Mouse (Mus musculus): ENCODE measurements at regions not wholly inside any gene's neighbourhood (a gene's known extent, or its start where the extent isn't known, plus 50 kb on each side); places are given as distances from the start of the nearest gene placed in this dataset.

DNA sequence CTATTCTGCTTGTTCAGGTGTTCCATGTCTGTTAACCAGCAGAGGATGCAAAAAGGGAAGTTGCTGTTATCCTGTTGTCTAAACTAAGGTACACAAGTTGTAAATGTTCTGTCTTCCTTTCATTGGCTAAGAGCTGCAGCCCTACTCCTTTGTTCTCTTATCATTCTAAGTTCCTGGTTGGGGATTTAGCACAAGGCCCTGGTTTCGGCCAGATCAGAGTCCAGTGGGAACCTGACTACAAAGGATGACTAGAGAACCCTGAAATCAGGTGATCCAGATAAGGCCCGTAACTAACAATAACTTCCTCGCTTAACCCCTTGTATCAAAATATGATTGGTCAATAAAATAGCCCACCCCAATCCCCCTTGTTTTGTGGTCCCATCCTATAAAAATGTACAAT, 83.9 kb upstream of the Dpt start:
- no peaks in the 10 kb centered on the region for H3K36me3 ChIP-seq (ENCODE audit: control insufficient read depth in 1 of 2, insufficient read depth in 2 of 2, low read length in 2 of 2)
- H3K4me1 ChIP-seq (ENCODE audit: control insufficient read depth in 1 of 2, insufficient read depth in 2 of 2, low read length in 2 of 2) = no peaks in the 10 kb centered on the region
- DNase-seq (ENCODE audit: low read depth, low spot score) = no peak
- H3K79me2 ChIP-seq (ENCODE audit: control insufficient read depth, insufficient read depth, low read length, poor library complexity) = no peaks in the 10 kb centered on the region
- no peak overlapping the region for H3K27ac ChIP-seq (ENCODE audit: control insufficient read depth, low read depth, low read length)
- no peak for TF ChIP-seq SIN3A (IDR thresholded peaks at IDR 0.05; ENCODE audit: low read length)
- no peak for TF ChIP-seq POLR2A (IDR thresholded peaks at IDR 0.05; ENCODE audit: control insufficient read depth in 1 of 2, insufficient read depth in 1 of 2, low read depth in 1 of 2, low read length in 2 of 2, poor library complexity in 1 of 2)
- TF ChIP-seq MEF2A (IDR thresholded peaks at IDR 0.05; ENCODE audit: extremely low read depth, insufficient replicate concordance, low read depth, low read length, poor library complexity, severe bottlenecking) = no peak
- no peak for TF ChIP-seq TCF12 (IDR thresholded peaks at IDR 0.05; ENCODE audit: low read depth, low read length)
- no peak for TF ChIP-seq GATA1 (IDR thresholded peaks at IDR 0.05; ENCODE audit: low read depth, low read length)
- TF ChIP-seq CTCF (IDR thresholded peaks at IDR 0.05 in 2 of 3, conservative IDR thresholded peaks at IDR 0.05 in 1 of 3; ENCODE audit: control insufficient read depth in 1 of 3, insufficient read depth in 1 of 3, low read depth in 2 of 3, low read length in 3 of 3, poor library complexity in 1 of 3, severe bottlenecking in 1 of 3) = no peak
- TF ChIP-seq RCOR1 (IDR thresholded peaks at IDR 0.05; ENCODE audit: low read depth, low read length) = no peak
- H3K9ac ChIP-seq (ENCODE audit: control insufficient read depth, low read depth, low read length, poor library complexity, severe bottlenecking) = no peak overlapping the region
- no peaks in the 10 kb centered on the region for H3K9me3 ChIP-seq (replicated peaks; ENCODE audit: insufficient read depth, low read length)
- H3K27me3 ChIP-seq (ENCODE audit: control insufficient read depth in 1 of 2, insufficient read depth in 2 of 2, low read length in 2 of 2) = no peaks in the 10 kb centered on the region
- H3K4me3 ChIP-seq (ENCODE audit: control insufficient read depth in 1 of 2, insufficient read depth in 1 of 2, low read depth in 2 of 2, low read length in 2 of 2) = no peak overlapping the region

- DNase-seq (ENCODE audit: low read depth, low spot score) = no peak
- Histone ChIP-seq H3K4me3 (ENCODE audit: control insufficient read depth in 1 of 2, insufficient read depth in 1 of 2, low read depth in 2 of 2, low read length in 2 of 2) (no peak overlapping the region), H3K79me2 (ENCODE audit: control insufficient read depth, insufficient read depth, low read length, poor library complexity) (no peaks in the 10 kb centered on the region), H3K4me1 (ENCODE audit: control insufficient read depth in 1 of 2, insufficient read depth in 2 of 2, low read length in 2 of 2) (no peaks in the 10 kb centered on the region), H3K27me3 (ENCODE audit: control insufficient read depth in 1 of 2, insufficient read depth in 2 of 2, low read length in 2 of 2) (no peaks in the 10 kb centered on the region), H3K9me3 (replicated peaks; ENCODE audit: insufficient read depth, low read length) (no peaks in the 10 kb centered on the region), H3K9ac (ENCODE audit: control insufficient read depth, low read depth, low read length, poor library complexity, severe bottlenecking) (no peak overlapping the region), H3K36me3 (ENCODE audit: control insufficient read depth in 1 of 2, insufficient read depth in 2 of 2, low read length in 2 of 2) (no peaks in the 10 kb centered on the region), H3K27ac (ENCODE audit: control insufficient read depth, low read depth, low read length) (no peak overlapping the region)
- TF ChIP-seq NRF1 (IDR thresholded peaks at IDR 0.05; ENCODE audit: insufficient read depth, low read depth, low read length, poor library complexity, severe bottlenecking) = no peak
- no peak for TF ChIP-seq EP300 (IDR thresholded peaks at IDR 0.05; ENCODE audit: low read depth in 1 of 2, low read length in 2 of 2)
- TF ChIP-seq HCFC1 (IDR thresholded peaks at IDR 0.05; ENCODE audit: low read depth, low read length) = no peak
- no peak for TF ChIP-seq USF2 (IDR thresholded peaks at IDR 0.05; ENCODE audit: borderline replicate concordance in 1 of 2, insufficient read depth in 1 of 2, low read depth in 1 of 2, low read length in 2 of 2)
- TF ChIP-seq RCOR1 (IDR thresholded peaks at IDR 0.05; ENCODE audit: low read depth, low read length) = no peak
- no peak for TF ChIP-seq RAD21 (IDR thresholded peaks at IDR 0.05; ENCODE audit: low read depth, low read length)
- TF ChIP-seq CHD1 (IDR thresholded peaks at IDR 0.05; ENCODE audit: low read depth, low read length) = no peak
- TF ChIP-seq TBP (IDR thresholded peaks at IDR 0.05; ENCODE audit: low read depth, low read length) = no peak
- no peak for TF ChIP-seq UBTF (IDR thresholded peaks at IDR 0.05; ENCODE audit: borderline replicate concordance, insufficient read depth, low read depth, low read length)
- no peak for TF ChIP-seq ZC3H11A (IDR thresholded peaks at IDR 0.05; ENCODE audit: low read depth, low read length)
- TF ChIP-seq ETS1 (IDR thresholded peaks at IDR 0.05; ENCODE audit: low read depth, low read length) = no peak
- no peak for TF ChIP-seq MEF2A (IDR thresholded peaks at IDR 0.05; ENCODE audit: extremely low read depth, insufficient replicate concordance, low read depth, low read length, poor library complexity, severe bottlenecking)
- no peak for TF ChIP-seq POLR2AphosphoS5 (IDR thresholded peaks at IDR 0.05; ENCODE audit: borderline replicate concordance, low read depth, low read length)
- TF ChIP-seq E2F4 (IDR thresholded peaks at IDR 0.05; ENCODE audit: borderline replicate concordance, low read depth, low read length) = no peak
- TF ChIP-seq ZKSCAN1 (IDR thresholded peaks at IDR 0.05; ENCODE audit: low read depth, low read length) = no peak
- no peak for TF ChIP-seq CHD2 (IDR thresholded peaks at IDR 0.05; ENCODE audit: low read length)
Measured at GRCm38 (mm10) chr1:164704397-164705091, 91.9 kb upstream of the Dpt start.

Measured in MEL (cell line).